Mouse (Mus musculus) kidney, postnatal 25 days (tissue): ENCODE data around the gene Mras.

Experiments used
- DNase-seq, 2 experiments: peaks; one replicate each; pipeline ENCODE4 v3.0.0; 2021; ENCODE audit warnings: mixed read lengths in 2 of 2

Gene Mras

GRCm38 (mm10) chr9:99355971-99356370, 81.2 kb downstream of the Mras start:
- no peak for DNase-seq

DNA sequence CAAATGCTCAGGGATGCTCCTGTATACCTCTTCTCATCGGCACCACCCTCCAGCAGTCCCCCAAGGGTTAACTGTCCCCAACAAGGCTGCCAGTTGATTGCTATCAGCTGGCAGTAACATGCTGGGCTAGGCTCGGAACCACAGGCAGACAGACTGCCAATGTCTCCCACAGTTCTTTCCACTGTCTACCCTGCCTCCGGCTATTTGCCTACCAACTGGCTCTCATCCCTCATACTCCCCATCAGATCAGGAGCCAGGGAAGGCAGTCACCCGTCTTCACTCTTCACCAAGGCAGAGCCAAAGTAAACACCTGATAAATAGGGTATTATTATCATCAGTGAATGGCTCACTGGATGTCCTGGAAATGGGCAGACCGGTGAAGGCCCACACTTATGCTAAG, 82.4 kb downstream of the Mras start:
- no peak for DNase-seq

- DNase-seq = no peak
Measured at GRCm38 (mm10) chr9:99353390-99353789, 83.8 kb downstream of the Mras start.

DNA sequence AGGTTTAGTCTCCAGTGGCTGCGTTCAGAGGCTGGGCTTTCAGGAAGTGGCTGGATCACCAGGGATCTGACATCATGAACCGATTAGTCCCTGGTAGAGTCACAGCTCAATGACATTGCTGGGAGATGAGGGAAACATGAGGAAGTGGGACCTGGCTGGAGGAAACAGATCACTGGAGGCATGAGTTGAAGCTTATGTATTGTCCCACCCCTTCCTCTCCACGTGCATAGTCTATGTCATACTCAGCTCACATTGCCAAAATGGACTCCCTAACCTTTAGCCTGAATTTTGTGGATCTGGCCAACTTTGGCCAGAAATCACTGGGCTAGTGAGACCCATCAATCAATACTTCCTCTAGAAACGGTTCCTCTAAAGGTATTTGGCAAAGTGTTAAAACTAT, 84.2 kb downstream of the Mras start:
- no peak for DNase-seq

DNA sequence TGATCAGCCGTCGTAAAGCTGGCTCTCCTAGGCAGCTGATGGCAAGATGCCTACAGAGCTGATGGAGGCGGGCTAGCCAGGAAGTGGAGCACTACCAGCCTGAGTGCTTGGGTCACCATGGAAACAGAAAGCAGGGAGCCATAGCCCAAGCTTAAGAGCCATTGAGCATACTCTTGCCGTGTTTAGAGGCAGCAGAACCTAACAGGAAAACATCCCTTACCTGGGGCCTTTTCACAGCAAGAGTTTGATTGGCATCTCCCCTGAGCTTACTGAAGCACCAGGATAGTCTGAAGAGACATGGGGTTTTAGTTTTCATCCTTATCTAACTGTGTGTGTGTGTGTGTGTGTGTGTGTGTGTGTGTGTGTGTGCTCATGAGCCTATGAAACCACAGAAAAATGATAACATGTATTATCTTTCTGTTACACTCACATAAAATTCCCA, 91.8 kb downstream of the Mras start:
- DNase-seq = no peak

- no peak for DNase-seq
Measured at GRCm38 (mm10) chr9:99341600-99341999, 95.6 kb downstream of the Mras start.

DNA sequence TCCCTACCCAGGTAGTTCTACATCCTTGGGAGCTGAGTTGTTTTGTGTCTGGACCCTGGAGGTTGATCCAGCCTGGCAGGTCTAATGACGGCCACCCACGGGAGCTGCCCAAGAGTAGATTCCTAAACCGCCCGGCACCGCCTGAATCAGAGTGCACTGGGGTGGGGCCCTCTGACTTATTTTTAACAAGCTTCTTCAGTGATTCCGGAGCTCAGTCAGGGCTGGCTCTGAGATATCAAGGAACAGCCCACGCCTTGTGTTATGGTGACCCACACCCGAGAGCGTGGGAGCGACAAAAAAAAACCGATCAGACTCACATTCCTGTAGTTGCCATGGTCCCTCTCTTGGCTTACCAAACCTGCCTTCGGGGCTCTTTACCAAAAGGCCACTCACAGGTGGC, 97.1 kb downstream of the Mras start:
- no peak for DNase-seq

- no peak for DNase-seq
Measured at GRCm38 (mm10) chr9:99339182-99339581, 98.0 kb downstream of the Mras start.

DNA sequence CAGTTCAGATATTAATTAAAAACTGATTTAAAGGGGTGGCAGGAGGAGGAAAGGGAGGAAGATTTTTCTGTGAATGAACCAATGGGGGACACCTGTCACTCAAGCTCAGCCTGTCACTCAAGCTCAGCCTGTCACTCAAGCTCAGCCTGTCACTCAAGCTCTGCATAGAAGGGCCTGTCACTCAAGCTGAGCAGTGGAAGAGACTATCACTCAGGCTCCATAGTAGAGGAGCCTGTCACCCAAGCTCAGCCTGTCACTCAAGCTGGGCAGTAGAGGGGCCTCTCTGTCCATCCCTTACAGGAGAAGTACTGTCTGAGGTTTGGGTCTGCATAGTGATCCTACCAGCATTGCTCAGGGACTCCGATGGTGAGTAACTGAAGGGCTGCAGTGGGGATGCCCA, 98.9 kb downstream of the Mras start:
- DNase-seq = no peak

DNA sequence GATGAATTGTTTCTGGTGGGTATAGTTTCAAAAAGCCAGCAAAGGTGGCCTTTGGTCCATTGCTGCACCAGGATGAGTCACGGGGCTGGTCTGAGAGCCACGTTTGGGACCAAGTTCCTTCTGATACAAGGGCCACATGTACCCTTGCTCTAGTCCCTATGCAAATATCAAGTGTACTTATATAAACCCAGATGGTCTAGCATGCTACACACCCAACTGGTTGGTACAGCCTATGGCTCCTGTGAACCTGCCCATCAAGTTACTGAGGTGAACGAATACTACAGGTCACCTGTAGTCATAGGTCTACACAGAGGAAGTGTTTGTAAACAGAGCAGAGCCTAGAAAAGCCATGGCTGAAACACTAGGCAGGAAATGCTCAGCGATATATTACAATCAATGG, 100.6 kb downstream of the Mras start:
- no peak for DNase-seq
